Mouse (Mus musculus): ENCODE data around the gene Lmna. TPM values are rescaled to one million over a fixed set of nuclear protein-coding genes. Genes with fewer than 3 reads are reported as not detected.
A peak's percentile ranks its signal among the peaks of the same experiment; 100 is the strongest.

Gene Lmna
- total RNA-seq, 4 experiments from 2014 or later = 112 to 127 (median 118) TPM

DNA sequence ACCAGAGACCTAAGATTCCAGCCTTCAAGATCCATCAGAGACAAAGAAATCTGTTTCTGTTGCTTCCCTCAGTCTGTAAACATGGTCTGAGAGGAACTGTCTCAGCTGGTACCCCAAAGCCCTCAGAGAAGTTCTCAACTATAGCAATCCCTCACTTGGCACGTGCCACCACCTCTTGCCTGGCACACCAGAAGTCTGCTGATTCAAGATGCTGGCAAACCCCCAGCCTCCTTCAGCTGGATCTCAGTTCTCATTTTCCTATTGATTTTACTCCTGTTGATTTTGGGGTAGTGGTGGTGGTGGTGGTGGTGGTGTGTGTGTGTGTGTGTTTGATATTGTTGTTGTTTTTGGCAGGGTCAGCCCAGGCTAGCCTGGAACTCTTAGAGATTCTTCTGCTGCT lies 36.2 kb downstream of the Lmna start:
- DNase-seq (ENCODE audit: low spot score) = no peak

DNA sequence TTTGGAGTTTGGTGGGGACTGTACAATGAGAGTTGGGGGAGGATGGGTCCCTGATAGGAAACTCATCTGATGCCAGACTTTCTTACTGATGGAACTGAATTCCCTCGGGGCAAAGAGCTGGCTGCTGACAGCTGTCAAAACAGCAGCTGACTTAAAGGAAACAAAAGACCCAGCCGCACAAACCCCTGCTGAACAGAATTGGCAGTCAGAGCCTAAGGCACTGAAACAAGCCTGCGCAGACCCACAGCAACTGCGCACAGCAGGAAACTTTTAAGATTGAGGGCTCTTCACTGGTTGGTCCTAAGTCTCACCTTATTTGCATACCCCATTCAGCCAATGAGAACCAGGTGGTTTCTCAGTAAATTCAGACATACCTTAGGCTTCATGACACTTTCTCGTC lies 36.7 kb downstream of the Lmna start:
- DNase-seq (ENCODE audit: low spot score) = no peak

DNA sequence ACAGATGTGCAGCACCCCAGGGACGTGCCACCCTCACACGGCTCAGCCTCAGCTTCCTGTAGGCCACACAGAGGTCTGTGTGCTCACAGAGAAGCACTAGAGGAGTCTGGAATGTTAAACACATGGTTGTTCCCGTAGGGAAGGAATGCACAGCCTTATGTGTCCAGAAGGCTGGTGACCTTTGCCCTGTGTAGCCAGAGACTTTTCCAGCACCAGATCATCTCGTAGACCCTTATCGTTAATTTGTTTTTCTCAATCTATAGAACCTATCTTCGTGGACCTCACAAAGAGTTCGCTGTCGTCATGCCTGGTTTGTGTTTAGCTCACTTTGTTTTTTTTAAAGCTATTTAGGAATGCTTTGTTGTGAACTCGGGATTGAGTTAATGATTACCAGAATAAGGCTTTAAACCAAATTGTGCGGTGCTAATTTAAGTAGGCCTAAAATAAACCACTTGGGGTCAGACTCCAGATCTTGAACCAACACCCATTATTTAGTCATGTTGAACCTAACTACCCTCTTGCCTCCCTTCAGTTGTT lies 38.7 kb downstream of the Lmna start:
- DNase-seq (ENCODE audit: low spot score) = no peak

DNA sequence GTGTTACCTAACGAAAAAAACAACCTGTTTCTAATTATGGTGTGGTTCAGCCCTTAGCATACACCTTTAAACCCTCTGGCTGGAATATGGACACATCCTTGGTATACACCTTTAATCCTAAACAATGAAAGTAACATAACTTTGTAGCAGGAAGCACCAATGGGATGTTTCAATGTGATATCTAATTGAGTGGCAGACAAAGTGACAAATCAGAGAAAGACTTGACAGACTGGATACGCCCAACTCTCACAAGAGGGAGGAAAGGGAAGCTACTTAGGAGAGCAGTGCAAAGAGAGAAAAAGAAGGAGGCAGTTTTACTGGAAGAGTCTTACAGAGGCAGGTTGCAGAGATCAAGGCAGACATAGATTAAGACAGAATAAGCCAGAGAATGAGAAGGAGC lies 40.3 kb downstream of the Lmna start:
- no peak for DNase-seq (ENCODE audit: low spot score)

DNA sequence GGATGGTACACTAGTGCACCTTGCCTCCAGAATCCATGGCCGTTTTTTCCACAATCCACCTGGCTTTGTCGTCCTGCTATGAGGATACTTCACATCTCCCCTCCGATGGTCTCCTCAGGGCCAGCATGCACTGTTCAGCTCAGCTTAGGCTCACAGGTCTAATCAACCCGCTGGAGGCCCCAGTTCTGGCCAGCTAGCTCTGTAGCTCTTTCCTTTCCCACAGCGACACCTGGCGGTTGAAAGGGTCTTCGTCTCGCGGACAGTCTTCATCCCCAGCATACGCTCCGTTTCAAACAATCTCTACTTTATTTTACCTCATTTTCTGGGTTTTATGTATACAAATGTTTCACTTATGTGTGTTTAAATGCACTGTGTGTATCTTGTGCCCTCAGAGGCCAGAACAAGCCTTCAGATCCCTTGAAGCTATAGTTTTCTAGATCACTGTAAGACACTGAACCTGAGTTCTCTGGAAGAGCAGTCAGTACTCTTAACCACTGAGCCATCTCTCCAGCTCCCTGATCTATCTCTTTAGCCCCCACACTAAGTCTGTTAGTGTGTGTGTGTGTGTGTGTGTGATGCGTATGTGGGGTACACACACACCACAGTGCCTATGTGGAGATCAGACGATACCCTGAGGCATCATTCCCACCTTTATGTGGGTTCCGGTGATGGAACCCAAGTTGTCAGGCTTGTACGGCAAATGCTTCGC lies 42.5 kb downstream of the Lmna start:
- DNase-seq (ENCODE audit: low spot score) = peak; percentile 84

DNA sequence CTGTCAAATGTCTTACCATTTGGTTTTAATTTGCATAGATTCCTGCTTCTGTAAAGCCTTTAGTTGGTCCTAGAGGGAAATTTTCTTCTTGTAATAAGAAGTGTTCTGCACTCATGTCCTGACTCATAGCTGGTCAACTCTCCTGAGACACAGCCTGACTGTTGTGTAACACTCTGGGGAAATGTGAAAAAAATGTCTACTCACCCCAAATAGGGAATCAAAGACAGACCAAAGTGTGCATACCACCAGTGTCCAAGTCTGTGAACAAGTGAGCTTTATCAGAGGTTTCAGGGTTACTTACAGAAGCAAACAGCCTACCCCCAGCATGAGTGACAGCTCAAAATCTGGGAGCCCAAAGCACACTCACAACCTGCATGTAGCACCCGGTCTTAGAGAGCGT lies 44.6 kb downstream of the Lmna start:
- DNase-seq (ENCODE audit: low spot score) = no peak

DNA sequence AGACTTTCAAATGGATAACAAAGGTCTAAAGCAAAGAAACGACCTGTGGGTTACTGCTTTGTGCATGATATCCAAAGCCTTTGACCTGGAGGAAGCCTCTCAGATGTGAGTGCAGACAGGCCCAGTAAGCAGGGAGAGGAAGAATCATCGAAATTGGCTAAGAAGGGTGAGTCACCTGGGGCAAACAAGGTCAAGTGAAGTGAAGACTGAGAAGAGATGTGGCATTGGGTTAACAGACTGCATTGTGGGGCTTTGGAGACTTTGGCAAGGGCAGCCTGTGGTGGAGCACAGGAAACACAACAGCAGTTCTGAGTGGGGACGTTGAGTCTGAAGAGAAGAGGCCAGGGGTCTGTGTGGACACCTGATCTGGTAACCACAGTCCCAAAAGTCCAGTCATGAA lies 45.3 kb downstream of the Lmna start:
- DNase-seq (ENCODE audit: low spot score) = no peak

DNA sequence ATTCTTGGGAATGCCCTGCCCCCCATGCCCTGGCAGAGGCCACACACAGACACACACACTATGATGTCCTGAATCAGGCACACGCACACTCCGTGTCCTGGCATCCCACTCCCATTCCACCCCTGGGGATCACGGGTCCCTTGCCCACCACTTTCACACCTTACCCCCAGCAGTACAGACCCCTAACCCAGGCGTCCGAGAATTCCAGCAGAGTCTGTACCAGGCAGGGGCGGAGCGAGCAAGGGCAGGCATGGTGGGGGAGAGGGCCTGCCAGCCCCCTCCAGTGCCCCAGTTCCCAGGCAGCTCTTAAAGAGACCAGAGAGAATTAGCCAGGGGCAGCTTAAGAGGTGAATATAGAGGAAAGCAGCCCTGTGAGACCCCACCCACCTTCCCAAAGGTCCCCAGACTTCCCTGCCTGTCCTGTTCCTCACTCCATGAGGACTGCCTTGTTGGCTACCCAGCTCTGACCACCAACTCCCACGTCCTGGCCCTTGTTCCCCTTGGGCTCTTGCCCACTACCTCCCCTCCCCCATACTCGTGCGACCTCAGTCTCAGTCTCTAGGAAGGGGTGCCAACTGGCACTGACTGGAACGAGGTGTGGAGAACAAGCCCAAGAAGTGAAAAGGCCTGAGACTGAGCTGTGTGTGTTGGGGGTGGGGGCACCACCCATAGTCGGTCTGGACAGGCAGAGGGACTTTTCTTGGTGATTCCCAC lies 48.6 kb downstream of the Lmna start, which contains the start of gene Sema4a:
TSS of gene Sema4a (minus strand) at position 200 of the 714 bp plus-strand sequence.
- no peak for DNase-seq (ENCODE audit: low spot score)

DNA sequence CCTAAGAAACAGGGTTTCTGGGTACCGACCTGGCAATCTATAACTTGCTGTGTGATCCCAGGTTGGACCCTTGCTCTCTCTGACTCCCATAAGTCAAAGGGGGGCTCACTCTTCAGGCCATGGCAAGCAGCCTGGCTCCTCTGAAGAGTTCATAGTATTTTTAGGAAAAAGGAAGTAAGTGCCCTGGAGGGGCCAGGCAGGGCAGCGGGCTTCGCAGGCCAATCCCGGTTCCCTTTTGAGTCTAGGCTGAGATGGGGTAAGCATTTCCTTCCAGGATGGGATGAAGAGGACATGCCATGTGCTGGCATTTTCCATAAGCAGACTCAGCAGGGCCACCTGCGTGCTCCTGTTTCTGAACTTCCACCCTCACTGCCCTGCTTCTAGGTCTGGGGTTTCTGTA lies 49.7 kb downstream of the Lmna start:
- DNase-seq (ENCODE audit: low spot score) = no peak

DNA sequence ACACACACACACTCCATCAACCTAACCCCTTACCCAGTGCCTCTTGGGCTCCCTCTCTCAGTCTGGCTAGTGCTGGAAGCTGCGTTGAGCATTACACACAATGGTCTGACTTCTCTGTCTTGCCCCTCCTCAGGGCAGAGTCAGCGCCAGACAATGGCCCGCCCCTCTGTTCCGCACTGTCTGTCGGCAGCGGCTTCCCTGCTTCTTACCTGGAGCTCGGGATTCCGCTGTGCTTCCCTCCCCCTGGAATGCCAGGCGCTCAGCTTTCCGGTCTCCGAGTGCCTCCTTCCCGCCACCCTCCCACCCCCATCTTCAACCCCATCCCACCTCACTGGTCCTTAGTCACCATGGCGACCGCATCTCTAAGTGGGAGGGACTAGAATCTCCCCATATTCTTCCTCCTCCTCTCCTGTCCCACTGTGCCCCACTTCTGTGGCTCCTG lies 51.0 kb downstream of the Lmna start:
- DNase-seq (ENCODE audit: low spot score) = no peak

DNA sequence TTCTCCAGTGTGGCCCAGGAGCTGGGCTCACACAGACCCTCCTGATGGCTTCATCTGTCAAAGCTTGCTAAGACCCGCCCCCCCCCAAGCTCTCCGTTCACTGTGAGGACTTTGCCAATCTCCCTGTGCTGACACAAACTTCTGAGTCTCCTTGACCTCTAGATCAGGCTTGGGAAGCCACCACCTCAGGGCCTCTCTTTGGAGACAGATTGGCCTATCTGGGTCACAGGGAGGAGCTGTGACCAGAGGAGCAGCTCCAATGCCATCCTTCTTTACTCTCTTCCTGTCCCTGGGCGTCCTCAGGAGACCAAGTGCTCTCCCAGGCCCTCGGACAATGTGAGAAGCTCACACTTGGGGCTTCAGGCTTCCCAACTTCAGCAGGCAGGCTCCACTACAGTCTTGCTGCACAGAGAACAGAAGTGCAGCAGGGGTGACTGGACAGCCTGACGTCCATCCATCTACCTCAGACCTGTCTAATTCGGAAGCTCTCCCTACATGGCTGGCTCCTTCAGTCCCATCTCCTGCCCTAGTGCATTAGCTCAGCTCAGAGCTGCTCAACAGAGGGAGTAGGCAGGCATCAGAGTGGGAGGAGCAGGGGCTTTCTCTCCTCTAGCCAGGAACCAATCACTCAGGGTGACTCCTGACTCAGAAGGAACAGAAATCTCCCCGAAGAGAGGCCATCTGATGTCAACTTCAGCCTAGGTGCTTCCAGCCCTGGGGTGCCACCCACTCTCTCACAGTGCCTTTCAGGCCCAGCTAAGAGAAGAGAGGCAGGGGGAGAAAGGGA lies 52.8 kb downstream of the Lmna start:
- DNase-seq (ENCODE audit: low spot score) = no peak

DNA sequence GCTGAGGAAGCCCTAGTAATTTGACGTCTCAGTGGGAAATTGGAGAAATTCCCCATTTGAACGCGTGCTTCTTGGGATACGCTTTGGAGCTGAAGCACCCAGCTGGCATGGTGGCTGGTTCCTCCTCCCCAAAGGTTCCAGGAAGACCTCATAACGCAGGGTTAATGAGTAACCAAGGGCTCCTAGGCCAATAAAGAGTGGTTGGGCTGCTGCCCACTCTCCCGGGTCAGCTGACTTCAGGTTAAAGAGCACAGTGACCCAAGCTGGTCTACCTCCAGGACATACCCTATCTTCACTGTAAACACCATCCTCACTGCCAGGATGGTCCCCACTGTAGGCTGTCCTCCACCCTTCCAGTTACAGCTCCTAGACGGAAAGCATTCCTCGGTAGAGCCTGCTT lies 53.4 kb downstream of the Lmna start:
- no peak for DNase-seq (ENCODE audit: low spot score)

DNA sequence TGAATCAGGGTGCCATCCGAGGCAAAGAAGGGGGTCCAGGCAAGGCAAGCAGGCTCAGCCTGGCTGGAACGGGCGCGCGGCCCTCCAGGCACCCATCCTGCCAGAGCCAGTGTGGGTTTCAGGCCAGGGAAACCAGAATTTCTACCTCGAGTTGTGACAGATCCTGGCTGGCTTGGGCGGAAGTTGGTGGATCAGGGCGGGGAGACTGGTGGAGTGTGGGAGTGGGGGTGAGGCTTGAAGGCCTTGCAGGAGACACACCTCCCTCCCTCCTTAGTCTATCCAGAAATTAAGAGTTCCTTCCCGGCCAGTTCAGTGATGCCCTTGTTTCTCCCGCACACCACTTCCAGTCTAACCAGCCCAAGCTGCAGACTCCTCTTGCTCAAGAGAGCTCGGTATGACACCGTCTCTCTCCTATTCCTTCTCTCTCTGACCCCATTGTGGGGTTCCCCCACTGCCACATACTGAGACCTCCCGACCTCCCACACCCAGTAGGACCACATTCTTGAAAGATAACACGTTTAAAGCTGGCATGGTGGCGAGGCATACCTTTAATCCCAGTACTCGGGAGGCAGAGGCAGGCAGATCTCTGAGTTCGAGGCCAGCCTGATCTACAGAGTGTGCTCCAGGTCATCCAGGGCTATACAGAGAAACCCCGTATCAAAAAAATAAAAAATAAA lies 54.0 kb downstream of the Lmna start:
- no peak for DNase-seq (ENCODE audit: low spot score)

DNA sequence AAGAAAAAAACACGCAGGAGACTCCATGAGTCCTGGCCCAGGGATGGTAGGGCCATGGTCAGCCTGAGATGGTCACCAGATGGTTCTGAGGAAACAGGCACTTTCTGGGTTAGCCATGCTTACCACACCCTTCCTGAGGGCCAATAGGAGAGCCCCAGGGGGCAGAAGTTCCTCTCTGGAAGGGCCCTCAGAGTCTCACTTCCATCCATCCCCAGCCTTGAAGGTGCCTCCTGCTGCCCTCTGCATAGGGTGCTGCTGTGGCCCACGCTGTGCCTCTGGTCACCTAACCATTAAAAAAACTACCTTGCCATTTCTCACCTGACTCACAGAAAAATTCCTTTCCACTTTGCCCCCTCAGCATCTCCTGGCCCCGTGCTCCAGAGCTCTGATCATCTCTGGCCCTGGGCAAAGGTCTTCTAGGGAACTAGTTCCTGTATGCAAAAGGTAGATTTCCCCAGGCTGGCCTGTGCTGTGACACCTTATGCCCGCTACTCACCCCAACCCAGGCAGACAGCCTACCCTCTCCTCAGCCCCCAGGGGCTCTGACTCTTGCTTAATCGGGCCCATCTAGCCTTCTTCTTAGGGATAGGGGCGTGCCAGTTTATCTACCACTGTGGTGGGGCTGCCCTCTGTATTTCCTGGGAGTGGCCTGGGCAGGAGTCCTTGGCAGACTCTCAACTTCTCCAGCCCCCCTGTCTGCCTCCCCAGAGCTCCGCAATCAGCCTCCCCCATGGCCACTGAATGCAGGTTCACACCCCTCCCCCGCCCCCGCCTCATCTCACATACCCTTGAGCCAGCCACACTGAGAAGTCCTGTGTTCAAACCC lies 54.8 kb downstream of the Lmna start:
- DNase-seq (ENCODE audit: low spot score) = no peak

DNA sequence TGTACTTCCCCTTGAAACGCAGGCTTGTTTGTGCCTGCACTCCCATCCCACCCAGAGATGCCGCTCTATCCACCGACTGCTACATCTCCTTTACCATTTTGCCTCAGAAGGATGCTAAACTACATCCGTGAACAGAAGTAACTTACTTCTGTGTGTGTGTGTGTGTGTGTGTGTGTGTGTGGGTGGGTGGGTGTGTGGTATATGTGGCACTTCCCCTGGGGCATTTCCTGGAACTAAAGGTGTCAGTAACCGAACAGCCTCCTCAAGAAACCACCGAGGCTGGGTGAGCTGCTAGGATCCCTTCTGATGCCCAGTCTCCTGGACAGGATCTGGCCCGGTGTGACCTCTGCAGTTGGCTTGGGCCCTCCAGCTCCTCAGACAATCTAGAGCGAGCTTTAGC lies 55.8 kb downstream of the Lmna start:
- DNase-seq (ENCODE audit: low spot score) = no peak

DNA sequence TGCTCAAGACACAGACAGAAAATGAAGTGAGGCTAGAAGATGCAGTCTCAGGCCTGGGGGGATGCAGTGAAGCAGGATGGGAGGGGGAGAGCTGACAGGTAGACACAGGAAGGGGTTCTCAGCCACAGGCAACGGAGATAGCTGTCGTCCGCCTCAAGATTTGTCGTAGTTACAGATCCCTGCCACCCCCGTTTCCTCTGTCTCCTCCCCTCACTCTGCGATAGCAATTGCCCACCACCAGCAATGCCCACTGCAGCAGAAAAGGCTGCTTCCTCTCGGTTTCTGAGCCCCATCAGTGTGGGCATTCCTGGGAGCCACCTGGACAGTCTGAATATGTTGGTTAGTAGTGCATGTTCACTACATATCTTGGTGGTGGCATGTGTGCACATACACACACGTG lies 56.4 kb downstream of the Lmna start:
- no peak for DNase-seq (ENCODE audit: low spot score)

DNA sequence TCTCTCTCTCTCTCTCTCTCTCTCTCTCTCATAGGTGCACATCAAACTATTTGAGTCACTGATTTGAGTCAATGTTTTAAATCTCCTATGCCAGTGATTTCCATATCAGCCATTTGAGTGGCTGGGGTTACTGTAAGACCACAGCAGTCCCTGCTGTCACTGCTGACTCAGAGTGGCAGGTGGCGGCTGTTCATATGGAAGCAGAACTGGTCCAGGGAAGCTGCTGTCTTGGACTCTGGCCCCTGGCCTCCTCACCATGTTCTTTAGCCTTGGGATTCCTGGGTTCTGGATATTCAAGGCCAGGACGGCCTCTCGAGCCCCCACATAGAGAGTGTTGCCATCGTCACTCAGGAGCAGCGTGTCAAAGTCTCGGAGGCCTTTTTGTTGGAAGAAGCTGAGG lies 57.0 kb downstream of the Lmna start:
- DNase-seq (ENCODE audit: low spot score) = no peak

DNA sequence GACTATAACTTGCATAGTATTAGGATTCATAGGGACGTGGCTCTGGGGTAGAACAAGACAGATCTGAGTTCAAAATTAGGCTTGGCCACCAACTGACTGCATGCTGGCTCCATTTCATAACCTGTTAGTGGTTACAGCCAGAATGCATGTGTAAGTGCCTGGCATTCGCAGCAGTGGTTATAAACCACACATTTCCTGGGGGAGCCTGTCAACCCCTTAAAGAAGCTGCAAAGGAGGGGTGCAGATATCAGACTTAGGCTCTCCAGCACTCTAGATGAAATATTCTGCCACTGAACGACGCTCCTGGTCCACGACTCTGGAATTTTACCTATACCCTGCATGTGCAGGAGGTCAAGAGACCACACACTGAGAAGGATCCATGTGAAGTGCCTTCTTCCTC lies 57.5 kb downstream of the Lmna start:
- DNase-seq (ENCODE audit: low spot score) = no peak

DNA sequence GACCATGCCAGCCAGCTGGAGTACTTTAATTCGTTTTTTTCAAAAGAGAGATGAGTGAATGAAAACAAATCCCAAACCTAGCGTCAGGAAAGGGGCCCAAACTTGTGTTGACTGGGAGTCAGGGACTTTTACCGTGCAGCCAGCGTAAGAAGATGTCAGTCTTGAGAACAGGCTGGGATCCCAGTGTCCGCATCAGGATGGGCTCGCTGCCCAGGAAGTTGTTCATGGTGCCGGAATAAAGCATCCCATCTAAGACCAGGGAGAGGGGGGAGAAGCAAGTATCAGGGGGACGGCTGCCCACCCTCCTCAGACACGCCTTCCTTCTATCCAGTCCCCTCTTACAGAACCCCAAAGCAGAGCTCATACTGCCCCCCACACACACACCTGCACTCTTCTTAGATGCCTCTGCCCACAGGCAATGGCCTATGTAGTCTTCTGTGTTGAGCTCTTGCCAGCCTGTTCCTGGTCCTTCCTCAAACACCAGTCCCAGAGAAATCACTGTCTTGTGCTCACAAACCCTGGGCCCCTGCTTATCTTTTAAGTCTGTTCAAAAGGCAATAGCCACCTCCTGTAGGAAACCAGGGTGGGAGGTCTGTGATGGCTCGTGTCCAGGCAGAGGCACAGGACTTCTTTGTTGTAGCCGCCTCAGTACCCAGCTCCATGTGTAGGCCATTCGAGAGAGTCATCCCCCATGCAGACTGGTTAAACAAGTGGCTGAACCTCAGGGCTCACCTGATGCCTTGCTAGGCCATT lies 59.2 kb downstream of the Lmna start:
- DNase-seq (ENCODE audit: low spot score) = no peak

DNA sequence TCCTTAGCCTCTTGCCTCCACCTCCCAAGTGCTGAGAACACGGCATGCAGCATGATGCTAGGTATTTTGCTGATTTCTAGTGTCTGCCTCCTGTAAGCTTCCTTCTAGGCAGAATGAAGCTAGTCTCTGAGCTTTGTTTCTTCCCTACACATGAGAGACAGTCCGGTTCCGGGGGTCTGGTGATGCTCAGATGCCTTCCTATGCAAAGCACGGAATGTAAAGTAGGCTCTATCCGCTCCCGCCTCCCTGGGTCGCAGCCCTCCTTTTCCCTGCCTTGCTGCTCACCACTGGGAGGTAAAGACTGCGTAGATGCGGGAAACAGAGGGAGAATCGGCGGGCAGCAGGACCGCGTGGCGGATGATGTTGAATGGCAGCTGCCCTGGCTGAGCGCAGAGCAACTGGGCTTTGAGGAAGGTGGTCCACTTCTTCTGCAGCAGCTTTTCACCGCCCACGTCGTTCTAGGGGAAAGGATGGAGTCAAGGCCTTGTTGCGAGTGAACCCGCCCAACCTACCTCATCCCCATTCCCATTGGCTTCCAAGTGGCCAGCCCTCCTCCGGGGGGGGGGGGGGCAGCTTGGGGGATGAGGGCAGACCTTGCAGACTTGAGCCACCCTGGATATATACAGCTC lies 60.2 kb downstream of the Lmna start:
- DNase-seq (ENCODE audit: low spot score) = peak; percentile 22

Data from heart, adult 8-10 months (tissue).